Mouse (Mus musculus) lung, embryonic 16.5 days (tissue): Measurements from ENCODE around the gene Vmn2r62. TPM values are rescaled to one million over a fixed set of nuclear protein-coding genes. Genes with fewer than 3 reads are reported as not detected.
"Not testable (repeated sequence)": the region's sequence is repeated elsewhere in the genome, so short reads cannot be mapped to it uniquely, and the experiment has no call there.

Experiments
- ATAC-seq: fragments of 200-750 bp; cut with Nextera tagmentation; 2 replicates; pipeline ENCODE4 v1.8.0; 2017; ENCODE audit warnings: low read depth, mild to moderate bottlenecking, moderate library complexity
- H3K27ac ChIP-seq: fragments of 300-500 bp; sonication (generic); 2 replicates; pipeline ENCODE4 v1.5.1; 2014; ENCODE audit warnings: mild to moderate bottlenecking, control low read depth, low read length
- H3K27me3 ChIP-seq: fragments of 300-500 bp; sonication (generic); 2 replicates; pipeline ENCODE4 v1.6.1; 2014; ENCODE audit warnings: low read depth, low read length, mixed read lengths; ENCODE audit not compliant: control insufficient read depth, insufficient read depth
- H3K36me3 ChIP-seq: fragments of 300-500 bp; sonication (generic); 2 replicates; pipeline ENCODE4 v1.6.1; 2014; ENCODE audit warnings: low read length; ENCODE audit not compliant: control insufficient read depth, insufficient read depth
- H3K4me1 ChIP-seq: fragments of 300-500 bp; sonication (generic); replicated peaks from 2 replicates; pipeline ENCODE4 v1.6.1; 2014; ENCODE audit warnings: low read length, mixed read lengths; ENCODE audit not compliant: control insufficient read depth, insufficient read depth
- H3K4me2 ChIP-seq: fragments of 300-500 bp; sonication (generic); 2 replicates; pipeline ENCODE4 v1.6.1; 2014; ENCODE audit warnings: low read depth, low read length, control low read depth
- H3K4me3 ChIP-seq: fragments of 300-500 bp; sonication (generic); 2 replicates; pipeline ENCODE4 v1.5.1; 2014; ENCODE audit warnings: mild to moderate bottlenecking, low read length, control low read depth
- H3K9ac ChIP-seq: fragments of 300-500 bp; sonication (generic); 2 replicates; pipeline ENCODE4 v1.6.1; 2014; ENCODE audit warnings: low read length, control low read depth
- H3K9me3 ChIP-seq: fragments of 300-500 bp; sonication (generic); 2 replicates; pipeline ENCODE4 v1.6.1; 2016; ENCODE audit warnings: low read length; ENCODE audit not compliant: control insufficient read depth
- WGBS: fragments of 180-500 bp; shearing (Covaris S2); extraction: QIAGEN DNeasy Blood & Tissue Kit; methylation state at CpG from one replicate; pipeline ENCODE4 v1.1.7; 2014; 5-methylcytosine and 5-hydroxymethylcytosine counted together
- polyA plus RNA-seq: library from polyadenylated mRNA; unstranded; fragments of >200 nt; fragmentation: Nextera tagmentation; extraction: Ambion mirVana; gene quantifications from 2 replicates; pipeline ENCODE4 v1.2.1, GENCODE M21; 2015

Vmn2r62 gene
- polyA plus RNA-seq, result not detected in 2 replicates

DNA sequence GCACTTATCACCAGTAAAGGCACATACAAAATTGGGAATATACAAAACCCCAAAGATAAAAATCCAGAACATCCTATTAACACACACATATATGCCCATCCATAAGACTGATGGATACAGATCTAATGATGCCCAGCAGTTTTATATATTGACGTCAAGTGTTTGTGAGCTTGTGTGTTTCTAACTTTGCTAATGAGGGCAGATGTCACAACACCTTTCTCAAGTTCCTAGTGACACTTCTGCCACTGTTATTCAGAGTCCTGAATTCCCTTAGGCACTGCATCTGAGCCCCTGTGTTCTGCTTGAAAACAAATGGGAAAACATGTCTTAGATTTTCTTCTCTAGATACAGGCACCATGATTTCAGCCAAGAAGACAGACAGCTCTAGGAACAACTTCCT lies at the start of gene Vmn2r62:
Vmn2r62 (minus strand) TSS at position 101 of the 400 bp plus-strand sequence.
- WGBS, result no CpG with 5 or more reads among the region's 1 CpGs
- not testable (repeated sequence) for ATAC-seq

DNA sequence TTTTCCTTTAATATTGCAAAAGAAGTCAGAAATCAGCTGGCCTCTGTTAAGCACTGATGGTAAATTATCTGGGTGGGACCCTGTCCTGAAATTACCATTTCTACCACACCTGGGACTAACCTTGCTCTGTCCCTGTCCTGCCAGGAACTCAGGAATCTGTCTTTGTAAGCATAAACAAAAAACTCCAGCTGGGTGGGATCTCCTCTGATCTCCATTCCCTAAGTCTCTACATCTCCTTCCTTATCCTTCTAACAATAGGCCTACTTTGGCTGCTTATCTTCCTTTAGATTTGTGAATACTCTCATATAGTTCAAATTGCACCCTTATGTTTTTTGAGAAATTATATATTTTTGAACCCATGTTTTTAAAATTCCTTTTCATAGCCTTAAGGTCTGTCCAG lies 45.0 kb upstream of the Vmn2r62 start:
- not testable (repeated sequence) for H3K4me2 ChIP-seq, H3K4me1 ChIP-seq, H3K27me3 ChIP-seq, H3K4me3 ChIP-seq, H3K9me3 ChIP-seq, H3K9ac ChIP-seq, ATAC-seq, H3K27ac ChIP-seq, H3K36me3 ChIP-seq

More for the DNA sequence above, at the start of gene Vmn2r62:
- not testable (repeated sequence) for H3K9ac ChIP-seq, H3K27me3 ChIP-seq, H3K27ac ChIP-seq, H3K4me2 ChIP-seq, H3K4me3 ChIP-seq, H3K9me3 ChIP-seq, H3K36me3 ChIP-seq, H3K4me1 ChIP-seq

DNA sequence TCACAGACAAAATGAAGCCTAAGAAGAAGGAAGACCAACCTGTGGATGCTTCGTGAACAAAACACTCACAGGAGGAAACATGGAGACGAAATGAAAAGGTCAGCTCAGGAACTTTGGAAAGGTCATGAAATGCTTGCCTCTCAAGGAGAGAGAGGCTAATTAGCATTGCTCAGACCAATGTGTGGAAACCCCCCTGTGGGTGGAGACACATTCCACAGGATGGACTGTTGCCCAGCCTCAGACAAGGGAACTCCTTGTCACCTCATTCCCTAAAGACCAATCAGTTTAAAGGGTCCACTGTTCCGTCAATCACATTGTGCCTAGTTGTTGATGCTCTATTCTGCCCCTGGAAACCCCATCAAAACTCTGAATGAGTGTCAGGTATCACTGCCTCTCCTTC lies 38.9 kb upstream of the Vmn2r62 start:
- no peak for ATAC-seq

DNA sequence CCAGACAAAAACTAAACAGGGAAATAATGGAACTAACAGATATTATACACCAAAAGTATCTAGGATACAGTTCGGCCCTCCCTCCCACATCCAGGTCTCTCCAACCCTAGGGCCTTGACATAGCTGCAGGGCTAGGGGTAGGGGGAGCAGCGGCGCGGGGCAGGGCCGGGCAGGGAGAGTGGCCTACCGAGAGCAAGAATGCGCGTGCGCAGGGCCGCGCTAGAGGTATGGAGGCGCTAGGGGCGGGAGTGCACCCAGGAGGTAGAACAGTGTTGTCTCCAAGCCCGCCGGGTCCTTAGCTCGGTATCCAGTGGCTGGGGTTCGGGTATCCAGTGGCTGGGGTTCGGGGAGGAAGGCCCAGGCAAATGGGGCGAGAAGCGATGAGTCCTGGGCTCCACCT lies 43.5 kb downstream of the Vmn2r62 start:
- no peak overlapping the region for H3K27ac ChIP-seq
- no peak overlapping the region for H3K4me3 ChIP-seq
- 0 out of 2 replicates have a peak, but pooled peaks cover 3% of the 10 kb centered on the region for H3K9me3 ChIP-seq
- H3K9ac ChIP-seq, result no peak overlapping the region
- WGBS, result 41% methylated on average over 20 of the region's 20 CpGs
- no peaks in the 10 kb centered on the region for H3K36me3 ChIP-seq
- no peak overlapping the region for H3K4me2 ChIP-seq
- no peaks in the 10 kb centered on the region for H3K4me1 ChIP-seq
- no peaks in the 10 kb centered on the region for H3K27me3 ChIP-seq
- ATAC-seq, result no peak

More for the DNA sequence above, 38.9 kb upstream of the Vmn2r62 start:
- Histone ChIP-seq H3K4me3 (no peak overlapping the region), H3K36me3 (no peaks in the 10 kb centered on the region), H3K27ac (no peak overlapping the region), H3K4me1 (no peaks in the 10 kb centered on the region), H3K9me3 (no peaks in the 10 kb centered on the region), H3K27me3 (no peaks in the 10 kb centered on the region), H3K9ac (no peak overlapping the region), H3K4me2 (no peak overlapping the region)
- 76% methylated on average over 3 of the region's 3 CpGs for WGBS

DNA sequence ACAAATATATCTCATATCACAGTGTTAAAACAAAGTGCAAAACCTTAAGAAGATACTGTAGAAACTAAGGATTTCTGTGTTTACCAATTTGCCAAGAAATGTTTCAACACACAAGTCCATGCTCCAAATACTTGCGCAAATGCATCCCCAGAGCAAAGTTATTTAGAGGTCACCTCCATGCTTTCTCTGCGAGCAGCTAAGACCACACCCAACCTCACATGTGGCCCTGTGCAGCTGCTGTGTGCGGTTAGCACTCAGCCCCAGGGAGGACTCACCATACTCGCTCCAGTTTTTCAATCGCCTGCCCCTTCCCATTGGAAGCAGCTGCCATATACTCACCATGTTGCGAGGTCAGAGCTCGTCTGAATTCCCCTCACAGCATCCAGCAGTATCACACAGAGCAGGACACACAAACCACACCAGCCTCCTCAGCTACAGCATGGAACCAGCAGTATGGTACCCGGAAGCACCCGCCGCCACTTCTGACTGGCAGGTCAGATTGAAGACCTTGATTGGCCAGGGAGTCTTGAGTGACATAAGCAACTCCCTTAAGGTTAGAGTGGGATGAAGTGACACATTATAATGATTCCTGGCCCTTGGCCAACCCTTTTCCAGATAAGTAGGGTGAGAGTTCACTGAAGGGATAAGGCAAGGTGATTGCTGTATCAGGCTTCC lies 54.7 kb downstream of the Vmn2r62 start:
- no peak overlapping the region for H3K4me3 ChIP-seq
- 79% methylated on average over 10 of the region's 10 CpGs for WGBS
- H3K27ac ChIP-seq, result no peak overlapping the region

DNA sequence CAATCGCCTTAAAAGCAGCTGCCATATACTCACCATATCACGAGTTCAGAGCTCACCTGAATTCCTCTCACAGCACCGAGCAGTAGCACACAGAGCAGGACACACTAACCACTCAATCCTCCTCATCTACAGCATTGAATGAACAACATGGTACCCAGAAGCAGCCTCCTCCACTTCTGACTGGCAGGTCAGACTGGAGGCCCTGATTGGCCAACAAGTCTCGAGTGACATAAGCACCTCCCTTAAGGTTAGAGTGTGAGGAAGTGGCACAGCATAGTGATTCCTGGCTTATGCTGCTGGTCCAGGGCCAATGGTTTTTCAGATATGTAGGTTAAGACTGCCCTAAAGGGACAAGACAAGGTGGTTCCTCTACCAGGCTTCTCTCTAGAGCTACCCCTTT lies 66.4 kb downstream of the Vmn2r62 start, which contains the start of gene Gm17067:
Gm17067 (minus strand) TSS at position 101 of the 400 bp plus-strand sequence.
- WGBS, result 85% methylated on average over 4 of the region's 4 CpGs
- H3K9me3 ChIP-seq, result not testable (repeated sequence)

More for the DNA sequence above, 54.7 kb downstream of the Vmn2r62 start:
- no peak overlapping the region for H3K4me2 ChIP-seq
- H3K9me3 ChIP-seq, result no peaks in the 10 kb centered on the region; the same call in 1 of the 2 replicates
- H3K27me3 ChIP-seq, result no peaks in the 10 kb centered on the region
- ATAC-seq, result no peak
- no peak overlapping the region for H3K9ac ChIP-seq
- H3K36me3 ChIP-seq, result no peaks in the 10 kb centered on the region
- no peaks in the 10 kb centered on the region for H3K4me1 ChIP-seq

More for the DNA sequence above, 66.4 kb downstream of the Vmn2r62 start, which contains the start of gene Gm17067:
- not testable (repeated sequence) for H3K4me3 ChIP-seq, H3K4me1 ChIP-seq, H3K27ac ChIP-seq, H3K27me3 ChIP-seq, ATAC-seq, H3K9ac ChIP-seq, H3K4me2 ChIP-seq, H3K36me3 ChIP-seq

Other genes with a start within 250 kb of the Vmn2r62 start
- gene Gm21028, start 214.9 kb downstream of the Vmn2r62 start, polyA plus RNA-seq, result not detected in 2 replicates
- 2.2 and 2.6 TPM in 2 replicates for gene Zfp977, start 201.0 kb downstream of the Vmn2r62 start, polyA plus RNA-seq
- 4.3 and 4.9 TPM in 2 replicates for gene Zfp976, start 150.9 kb downstream of the Vmn2r62 start, polyA plus RNA-seq
- gene Zfp975, start 100.8 kb downstream of the Vmn2r62 start, polyA plus RNA-seq, result 9.8 and 10.2 TPM in 2 replicates
- 0.04 TPM in 1 of 2 replicates, not detected in the other for gene Gm17067, start 66.5 kb downstream of the Vmn2r62 start, polyA plus RNA-seq
- gene Gm2381, start 73.7 kb upstream of the Vmn2r62 start, polyA plus RNA-seq, result not detected in 2 replicates
- not detected in 2 replicates for gene Vmn2r63, start 140.3 kb upstream of the Vmn2r62 start, polyA plus RNA-seq
- not detected in 2 replicates for gene Gm9268, start 225.2 kb upstream of the Vmn2r62 start, polyA plus RNA-seq